Mouse (Mus musculus) heart, embryonic 11.5 days (tissue): Measurements from ENCODE around the gene Naa38. TPM values are rescaled to one million over a fixed set of nuclear protein-coding genes. Genes with fewer than 3 reads are reported as not detected.
A peak's percentile ranks its signal among the peaks of the same experiment; 100 is the strongest.

ENCODE experiments used
- ATAC-seq: fragments of 200-750 bp; cut with Nextera tagmentation; replicated peaks from 2 replicates; pipeline ENCODE4 v1.8.0; 2017; ENCODE audit warnings: moderate library complexity; ENCODE audit not compliant: insufficient number of reproducible peaks, low FRiP score, low TSS enrichment
- H3K27ac ChIP-seq: fragments of 300-500 bp; sonication (generic); 2 replicates; pipeline ENCODE4 v1.5.1; 2014; ENCODE audit warnings: mild to moderate bottlenecking, low read depth, low read length
- H3K27me3 ChIP-seq: fragments of 300-500 bp; sonication (generic); 2 replicates; pipeline ENCODE4 v1.6.1; 2014; ENCODE audit warnings: mild to moderate bottlenecking, low read length, mixed read lengths; ENCODE audit not compliant: control insufficient read depth, insufficient read depth
- H3K36me3 ChIP-seq: fragments of 300-500 bp; sonication (generic); 2 replicates; pipeline ENCODE4 v1.6.1; 2014; ENCODE audit warnings: mild to moderate bottlenecking, low read length, moderate library complexity, mixed read lengths; ENCODE audit not compliant: control insufficient read depth, insufficient read depth
- H3K4me1 ChIP-seq: fragments of 300-500 bp; sonication (generic); 2 replicates; pipeline ENCODE4 v1.6.1; 2014; ENCODE audit warnings: low read length; ENCODE audit not compliant: control insufficient read depth, insufficient read depth
- H3K4me2 ChIP-seq: fragments of 300-500 bp; sonication (generic); 2 replicates; pipeline ENCODE4 v1.6.1; 2014; ENCODE audit warnings: mild to moderate bottlenecking, moderate library complexity
- H3K4me3 ChIP-seq: fragments of 300-500 bp; sonication (generic); 2 replicates; pipeline ENCODE4 v1.5.1; 2014; ENCODE audit warnings: low read depth, low read length
- H3K9ac ChIP-seq: fragments of 300-500 bp; sonication (generic); 2 replicates; pipeline ENCODE4 v1.6.1; 2014; ENCODE audit warnings: mild to moderate bottlenecking, low read depth, low read length, moderate library complexity
- H3K9me3 ChIP-seq: fragments of 300-500 bp; sonication (generic); replicated peaks from 2 replicates; pipeline ENCODE4 v1.6.1; 2016; ENCODE audit warnings: low read length; ENCODE audit not compliant: control insufficient read depth
- WGBS: fragments of 180-500 bp; shearing (Covaris S2); extraction: QIAGEN DNeasy Blood & Tissue Kit; methylation state at CpG from one replicate; pipeline ENCODE4 v1.1.7; 2014; ENCODE audit not compliant: insufficient replicate concordance; 5-methylcytosine and 5-hydroxymethylcytosine counted together
- polyA plus RNA-seq: library from polyadenylated mRNA; unstranded; fragments of >200 nt; fragmentation: Nextera tagmentation; extraction: Ambion mirVana; gene quantifications from 2 replicates; pipeline ENCODE4 v1.2.1, GENCODE M21; 2014

Naa38 gene
- polyA plus RNA-seq, 1 experiment from 2014 or later = 166 TPM

GRCm38 (mm10) chr11:69366157-69366854 is 29.0 kb upstream of the Naa38 start:
- H3K9ac ChIP-seq = peak overlapping the region; percentile 98
- H3K4me2 ChIP-seq = peak overlapping the region; percentile 91
- peaks cover 37% of the 10 kb centered on the region for H3K4me1 ChIP-seq
- H3K4me3 ChIP-seq = peak overlapping the region; percentile 94
- H3K9me3 ChIP-seq = no peaks in the 10 kb centered on the region
- H3K27me3 ChIP-seq = no peaks in the 10 kb centered on the region
- peak overlapping the region; percentile 98 for H3K27ac ChIP-seq
- ATAC-seq = peak; percentile 70
- peaks cover 15% of the 10 kb centered on the region; the same call in 1 of the 2 replicates for H3K36me3 ChIP-seq
- WGBS = 1% methylated on average over 26 of the region's 26 CpGs

- ATAC-seq = no peak
- Histone ChIP-seq H3K4me1 (peaks cover 44% of the 10 kb centered on the region), H3K36me3 (peaks cover 10% of the 10 kb centered on the region; the same call in 1 of the 2 replicates), H3K9me3 (no peaks in the 10 kb centered on the region), H3K27ac (peak overlapping the region; percentile 98), H3K4me3 (peak overlapping the region; percentile 94), H3K4me2 (peak overlapping the region; percentile 91), H3K27me3 (no peaks in the 10 kb centered on the region), H3K9ac (peak overlapping the region; percentile 98)
- under 1% methylated on average over 22 of the region's 22 CpGs for WGBS
Observed at GRCm38 (mm10) chr11:69366855-69367615, 28.3 kb upstream of the Naa38 start.

DNA sequence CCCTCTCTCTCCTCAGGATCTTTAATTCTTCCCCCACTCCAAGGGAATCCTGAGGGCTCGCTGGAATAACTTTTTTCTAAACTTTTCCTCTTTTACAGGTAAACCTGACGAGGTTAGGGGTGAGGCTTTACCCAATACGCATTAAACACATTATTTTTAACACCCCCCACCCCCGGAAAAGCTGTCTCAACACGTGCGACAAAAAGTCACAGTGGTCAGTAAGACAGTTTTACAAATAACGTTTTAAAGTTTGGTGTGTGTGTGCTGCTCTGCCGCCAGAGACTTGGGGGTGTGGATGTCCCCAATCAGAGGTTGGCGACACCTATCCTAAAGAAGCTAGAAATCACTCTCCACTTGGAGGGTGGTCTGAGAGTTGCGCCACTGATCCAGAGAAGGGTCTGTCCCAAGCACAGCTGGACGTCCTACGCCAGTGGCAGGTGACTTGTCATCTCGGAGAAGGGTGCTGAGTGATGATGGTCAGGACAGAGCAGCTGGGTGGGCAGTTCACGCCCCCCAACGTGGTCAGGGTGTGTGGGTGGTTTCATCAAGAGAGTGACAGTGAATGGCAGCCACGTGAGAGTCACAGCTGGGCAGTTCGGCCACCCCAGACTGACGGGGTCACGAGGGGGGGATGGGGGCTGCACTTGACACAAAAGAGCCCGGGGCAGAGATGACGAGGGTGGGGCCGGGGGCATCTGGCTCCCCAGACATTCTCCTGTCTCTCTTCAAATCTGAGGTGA is 27.5 kb upstream of the Naa38 start:
- no peaks in the 10 kb centered on the region for H3K9me3 ChIP-seq
- ATAC-seq = 0 out of 2 replicates have a peak, but pooled peaks have one; percentile 45
- H3K27ac ChIP-seq = peak overlapping the region; percentile 98
- H3K27me3 ChIP-seq = no peaks in the 10 kb centered on the region
- WGBS = 1% methylated on average over 22 of the region's 22 CpGs
- peak overlapping the region; percentile 94 for H3K4me3 ChIP-seq
- H3K4me1 ChIP-seq = peaks cover 52% of the 10 kb centered on the region
- peak overlapping the region; percentile 98 for H3K9ac ChIP-seq
- peak overlapping the region; percentile 91 for H3K4me2 ChIP-seq
- H3K36me3 ChIP-seq = peaks cover 9% of the 10 kb centered on the region; the same call in 1 of the 2 replicates

GRCm38 (mm10) chr11:69368356-69369214 is 26.7 kb upstream of the Naa38 start:
- H3K4me2 ChIP-seq = peak overlapping the region; percentile 91
- peak overlapping the region; percentile 98 for H3K9ac ChIP-seq
- H3K9me3 ChIP-seq = no peaks in the 10 kb centered on the region
- peaks cover 3% of the 10 kb centered on the region; the same call in 1 of the 2 replicates for H3K36me3 ChIP-seq
- peak overlapping the region; percentile 94 for H3K4me3 ChIP-seq
- peak overlapping the region; percentile 98 for H3K27ac ChIP-seq
- peaks cover 54% of the 10 kb centered on the region for H3K4me1 ChIP-seq
- ATAC-seq = 0 out of 2 replicates have a peak, but pooled peaks have one; percentile 12
- no peaks in the 10 kb centered on the region for H3K27me3 ChIP-seq
- WGBS = under 1% methylated on average over 51 of the region's 106 CpGs

DNA sequence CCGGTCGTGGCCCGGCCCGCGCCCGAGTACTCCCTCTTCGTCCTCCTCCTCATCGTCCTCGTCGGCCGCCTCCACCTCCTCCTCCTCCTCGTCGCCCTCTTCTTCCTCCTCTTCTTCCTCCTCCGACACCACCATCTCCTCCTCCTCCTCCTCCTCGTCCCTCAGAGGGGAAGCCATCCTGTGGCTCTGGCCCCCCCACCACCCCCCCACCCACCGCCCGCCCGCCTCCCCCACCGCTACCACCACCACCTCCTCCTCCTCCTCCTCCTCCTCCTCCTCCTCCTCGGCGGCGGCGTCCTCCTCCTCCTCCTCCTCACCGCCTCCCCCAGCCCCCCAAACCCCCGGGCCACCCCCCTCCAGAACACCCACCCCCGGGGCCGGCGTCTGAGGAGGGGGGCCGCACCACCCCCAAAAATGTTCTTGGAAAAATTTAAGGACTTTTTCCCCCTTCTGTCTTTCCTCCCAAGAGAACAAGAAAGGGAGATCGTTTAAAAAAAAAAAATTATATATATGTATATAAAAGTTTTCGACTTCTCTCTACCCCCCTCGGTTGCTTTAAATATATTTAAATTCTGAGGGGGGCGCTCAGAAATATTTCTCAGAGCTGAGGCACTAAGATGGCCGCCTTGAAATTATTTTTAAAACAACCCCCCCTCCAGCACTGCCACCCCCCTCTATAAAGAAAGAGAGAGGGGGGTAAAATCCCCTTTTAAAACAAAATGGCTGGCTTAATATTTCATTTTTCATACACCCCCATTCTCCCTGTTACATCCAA is 25.9 kb upstream of the Naa38 start, which contains the start of gene Chd3:
Gene Chd3, minus strand, starts transcription at position 192 of the 775 bp plus-strand sequence.
- H3K4me1 ChIP-seq = peaks cover 51% of the 10 kb centered on the region
- 3% methylated on average over 24 of the region's 34 CpGs for WGBS
- ATAC-seq = no peak

GRCm38 (mm10) chr11:69369990-69370816 is 25.1 kb upstream of the Naa38 start:
- no peak for ATAC-seq
- H3K27me3 ChIP-seq = no peaks in the 10 kb centered on the region
- no peaks in the 10 kb centered on the region for H3K36me3 ChIP-seq
- H3K27ac ChIP-seq = peak overlapping the region; percentile 98
- H3K4me3 ChIP-seq = peak overlapping the region; percentile 94
- no peaks in the 10 kb centered on the region for H3K9me3 ChIP-seq
- no peak overlapping the region for H3K9ac ChIP-seq
- H3K4me2 ChIP-seq = peak overlapping the region; percentile 91
- 36% methylated on average over 2 of the region's 2 CpGs for WGBS
- H3K4me1 ChIP-seq = peaks cover 43% of the 10 kb centered on the region

More for the DNA sequence above, 25.9 kb upstream of the Naa38 start, which contains the start of gene Chd3:
- peak within 1 kb of the TSS; percentile 98 for H3K27ac ChIP-seq
- H3K9me3 ChIP-seq = no peaks in the 10 kb centered on the region
- no peaks in the 10 kb centered on the region for H3K27me3 ChIP-seq
- H3K4me2 ChIP-seq = peak within 1 kb of the TSS; percentile 91
- H3K4me3 ChIP-seq = peak within 1 kb of the TSS; percentile 94
- H3K36me3 ChIP-seq = no peaks in the 10 kb centered on the region
- peak within 1 kb of the TSS; percentile 98 for H3K9ac ChIP-seq

DNA sequence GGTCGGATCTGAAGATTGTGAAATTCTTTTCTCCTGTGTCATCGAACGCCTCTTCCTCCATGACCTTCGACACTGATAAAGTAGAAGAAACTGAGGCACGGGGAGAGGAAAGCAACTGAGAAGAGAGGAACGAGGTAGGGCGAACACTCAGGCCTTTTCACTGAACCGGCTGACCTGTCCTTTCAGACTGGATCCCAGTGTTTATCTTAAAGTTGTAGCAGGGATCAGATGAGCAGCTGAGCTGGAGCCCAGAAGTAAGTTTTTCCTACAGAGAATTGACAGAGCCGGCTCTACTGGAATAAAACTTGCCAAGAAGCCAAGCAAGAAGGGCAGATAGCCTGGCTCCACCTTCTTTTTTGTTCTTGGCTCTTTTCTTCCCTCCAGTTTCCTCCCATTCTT is 24.5 kb upstream of the Naa38 start:
- Histone ChIP-seq H3K4me3 (no peak overlapping the region), H3K9me3 (no peaks in the 10 kb centered on the region), H3K27me3 (no peaks in the 10 kb centered on the region), H3K27ac (peak overlapping the region; percentile 11; the same call in 1 of the 2 replicates), H3K36me3 (no peaks in the 10 kb centered on the region), H3K4me2 (peak overlapping the region; percentile 31), H3K9ac (no peak overlapping the region), H3K4me1 (peaks cover 37% of the 10 kb centered on the region)
- no peak for ATAC-seq
- WGBS = 20% methylated on average over 9 of the region's 9 CpGs
